Mouse (Mus musculus) limb, embryonic 12.5 days (tissue): ENCODE measurements around the gene Skp2. TPM values are rescaled to one million over a fixed set of nuclear protein-coding genes. Genes with fewer than 3 reads are reported as not detected.

Source experiments
- ATAC-seq: fragments of 200-750 bp; cut with Nextera tagmentation; 2 replicates; pipeline ENCODE4 v1.8.0; 2017; ENCODE audit warnings: low read depth, moderate TSS enrichment; ENCODE audit not compliant: insufficient number of reproducible peaks, insufficient read depth, low FRiP score, low TSS enrichment
- H3K27ac ChIP-seq: fragments of 300-500 bp; sonication (generic); 2 replicates; pipeline ENCODE4 v1.5.1; 2016; ENCODE audit warnings: mild to moderate bottlenecking, moderate library complexity
- H3K27me3 ChIP-seq: fragments of 300-500 bp; sonication (generic); 2 replicates; pipeline ENCODE4 v1.6.1; 2016; ENCODE audit warnings: mild to moderate bottlenecking, moderate library complexity
- H3K36me3 ChIP-seq: fragments of 300-500 bp; sonication (generic); 2 replicates; pipeline ENCODE4 v1.6.1; 2016; ENCODE audit warnings: mild to moderate bottlenecking, moderate library complexity
- H3K4me1 ChIP-seq: fragments of 300-500 bp; sonication (generic); replicated peaks from 2 replicates; pipeline ENCODE4 v1.6.1; 2016
- H3K4me2 ChIP-seq: fragments of 300-500 bp; sonication (generic); 2 replicates; pipeline ENCODE4 v1.6.1; 2016; ENCODE audit warnings: mild to moderate bottlenecking, moderate library complexity
- H3K4me3 ChIP-seq: fragments of 300-500 bp; sonication (generic); replicated peaks from 2 replicates; pipeline ENCODE4 v1.5.1; 2016; ENCODE audit warnings: mild to moderate bottlenecking
- H3K9ac ChIP-seq: fragments of 300-500 bp; sonication (generic); replicated peaks from 2 replicates; pipeline ENCODE4 v1.6.1; 2016; ENCODE audit warnings: mild to moderate bottlenecking, moderate library complexity
- H3K9me3 ChIP-seq: fragments of 300-500 bp; sonication (generic); 2 replicates; pipeline ENCODE4 v1.6.1; 2016; ENCODE audit warnings: mild to moderate bottlenecking, moderate library complexity
- whole genome bisulfite sequencing: fragments of 180-500 bp; shearing (Covaris S2); methylation state at CpG from one replicate; pipeline ENCODE4 v1.1.7; 2016; 5-methylcytosine and 5-hydroxymethylcytosine counted together
- polyA plus RNA-seq: library from polyadenylated mRNA; unstranded; fragments of >200 nt; fragmentation: Nextera tagmentation; extraction: Ambion mirVana; gene quantifications from 2 replicates; pipeline ENCODE4 v1.2.1, GENCODE M21; 2016

Skp2 gene
- polyA plus RNA-seq, 1 experiment from 2014 or later = 139 TPM

DNA sequence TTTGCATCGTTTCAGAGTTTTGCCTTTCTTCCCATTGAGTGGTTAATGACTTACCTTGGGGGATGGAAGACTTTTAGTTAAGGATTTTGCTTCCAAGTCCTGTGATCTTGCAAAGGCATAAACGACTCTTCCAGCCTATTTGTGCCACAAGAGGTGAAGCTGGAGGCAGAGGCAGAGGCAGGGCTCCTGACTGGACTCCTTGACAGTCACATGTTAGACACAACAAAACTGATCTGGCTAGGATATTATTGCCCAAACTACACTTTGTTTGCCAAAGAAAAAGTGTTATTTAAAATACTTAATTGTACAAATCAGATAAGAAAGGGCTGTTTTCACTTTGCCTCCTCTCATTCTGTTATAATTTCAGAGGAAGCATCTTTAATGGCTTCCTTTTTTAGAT lies 81.1 kb downstream of the Skp2 start:
- peaks cover 45% of the 10 kb centered on the region for H3K4me1 ChIP-seq
- no peak for ATAC-seq
- H3K27ac ChIP-seq = no peak overlapping the region
- no peaks in the 10 kb centered on the region for H3K27me3 ChIP-seq
- H3K4me2 ChIP-seq = peak overlapping the region; percentile 64; the same call in 1 of the 2 replicates
- H3K36me3 ChIP-seq = no peaks in the 10 kb centered on the region
- WGBS = 25% methylated on average over 2 of the region's 2 CpGs
- no peak overlapping the region for H3K9ac ChIP-seq
- H3K9me3 ChIP-seq = no peaks in the 10 kb centered on the region
- H3K4me3 ChIP-seq = no peak overlapping the region

DNA sequence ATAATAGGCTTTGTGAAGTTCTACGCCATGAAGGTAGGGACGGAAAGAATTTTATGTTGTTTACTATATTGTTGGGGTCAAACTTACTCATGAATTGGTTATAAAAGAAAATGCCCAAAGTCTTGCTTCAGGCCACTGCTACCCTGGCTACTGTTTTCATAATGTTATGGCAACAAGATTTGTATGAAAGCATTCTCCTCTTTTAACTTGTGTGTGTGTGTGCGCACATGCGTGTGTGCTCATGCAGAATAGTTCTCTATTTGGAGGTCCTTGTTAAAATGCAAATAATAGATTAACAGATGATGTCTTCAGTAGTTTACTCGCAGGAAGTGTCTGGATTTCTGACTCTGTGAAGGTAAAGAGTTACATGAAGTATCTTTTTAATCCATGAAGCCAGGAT lies 81.5 kb downstream of the Skp2 start:
- no peak for ATAC-seq
- no peak overlapping the region for H3K9ac ChIP-seq
- no peak overlapping the region for H3K27ac ChIP-seq
- 0 out of 2 replicates have a peak overlapping the region, but pooled peaks have one; percentile 12 for H3K4me3 ChIP-seq
- no peaks in the 10 kb centered on the region for H3K36me3 ChIP-seq
- peak overlapping the region; percentile 64 for H3K4me2 ChIP-seq
- WGBS = 80% methylated on average over 5 of the region's 5 CpGs
- peaks cover 40% of the 10 kb centered on the region for H3K4me1 ChIP-seq
- H3K27me3 ChIP-seq = no peaks in the 10 kb centered on the region
- H3K9me3 ChIP-seq = no peaks in the 10 kb centered on the region

DNA sequence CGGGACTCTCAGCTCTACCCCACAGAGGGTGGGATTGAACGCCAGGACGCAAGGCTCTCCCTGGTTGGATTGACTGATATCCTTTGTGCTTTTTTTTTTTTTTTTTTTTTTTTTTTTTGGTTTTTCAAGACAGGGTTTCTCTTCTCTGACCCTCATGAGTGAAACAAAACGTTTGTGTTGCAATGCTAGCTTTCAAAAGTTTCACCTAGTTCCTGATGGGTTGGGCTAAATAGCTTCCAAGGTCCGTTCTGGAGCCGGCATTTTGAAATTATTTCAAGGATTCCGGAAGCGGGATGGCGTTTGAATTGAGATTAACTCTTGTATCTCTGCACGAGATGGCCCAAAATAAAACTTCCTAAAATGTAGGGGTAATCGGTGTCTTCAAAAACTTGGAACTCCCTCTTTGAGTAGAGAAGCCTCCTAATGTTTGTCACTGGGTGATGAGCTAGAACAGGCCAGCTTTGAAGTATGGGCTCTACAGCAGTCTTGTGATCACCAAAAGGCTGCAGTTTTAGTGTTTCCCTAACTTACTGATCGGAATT lies 82.1 kb downstream of the Skp2 start:
- H3K36me3 ChIP-seq = no peaks in the 10 kb centered on the region
- no peak for ATAC-seq
- 47% methylated on average over 12 of the region's 12 CpGs for WGBS
- H3K9me3 ChIP-seq = no peaks in the 10 kb centered on the region
- H3K4me3 ChIP-seq = peak overlapping the region; percentile 89
- H3K9ac ChIP-seq = no peak overlapping the region
- no peak overlapping the region for H3K27ac ChIP-seq
- no peaks in the 10 kb centered on the region for H3K27me3 ChIP-seq
- peaks cover 40% of the 10 kb centered on the region for H3K4me1 ChIP-seq
- peak overlapping the region; percentile 64 for H3K4me2 ChIP-seq

DNA sequence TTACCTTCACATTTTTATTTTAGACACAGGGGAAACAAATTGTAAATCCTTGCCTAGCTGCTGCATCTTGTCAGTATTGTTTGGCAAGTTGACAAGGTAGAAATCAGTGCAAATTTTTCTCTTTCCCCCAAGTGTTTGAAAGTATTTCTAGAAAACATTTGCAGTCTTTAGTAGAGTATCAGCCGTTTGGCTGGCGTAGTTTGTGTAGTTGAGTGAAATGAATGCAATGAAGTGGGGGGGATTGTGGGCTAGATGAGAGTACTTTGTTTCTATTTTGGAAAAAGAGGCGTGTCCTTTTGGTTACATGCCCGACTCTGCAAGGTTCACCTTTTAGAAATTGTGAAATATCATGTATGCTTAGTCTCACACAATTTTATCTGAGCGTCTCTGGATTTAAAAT lies 82.6 kb downstream of the Skp2 start:
- Histone ChIP-seq H3K4me1 (peaks cover 40% of the 10 kb centered on the region), H3K27ac (peak overlapping the region; percentile 94; the same call in 1 of the 2 replicates), H3K36me3 (no peaks in the 10 kb centered on the region), H3K4me3 (peak overlapping the region; percentile 89), H3K4me2 (peak overlapping the region; percentile 64), H3K9ac (peak overlapping the region; percentile 94; the same call in 1 of the 2 replicates), H3K9me3 (no peaks in the 10 kb centered on the region), H3K27me3 (no peaks in the 10 kb centered on the region)
- 45% methylated on average over 5 of the region's 5 CpGs for WGBS
- no peak for ATAC-seq

DNA sequence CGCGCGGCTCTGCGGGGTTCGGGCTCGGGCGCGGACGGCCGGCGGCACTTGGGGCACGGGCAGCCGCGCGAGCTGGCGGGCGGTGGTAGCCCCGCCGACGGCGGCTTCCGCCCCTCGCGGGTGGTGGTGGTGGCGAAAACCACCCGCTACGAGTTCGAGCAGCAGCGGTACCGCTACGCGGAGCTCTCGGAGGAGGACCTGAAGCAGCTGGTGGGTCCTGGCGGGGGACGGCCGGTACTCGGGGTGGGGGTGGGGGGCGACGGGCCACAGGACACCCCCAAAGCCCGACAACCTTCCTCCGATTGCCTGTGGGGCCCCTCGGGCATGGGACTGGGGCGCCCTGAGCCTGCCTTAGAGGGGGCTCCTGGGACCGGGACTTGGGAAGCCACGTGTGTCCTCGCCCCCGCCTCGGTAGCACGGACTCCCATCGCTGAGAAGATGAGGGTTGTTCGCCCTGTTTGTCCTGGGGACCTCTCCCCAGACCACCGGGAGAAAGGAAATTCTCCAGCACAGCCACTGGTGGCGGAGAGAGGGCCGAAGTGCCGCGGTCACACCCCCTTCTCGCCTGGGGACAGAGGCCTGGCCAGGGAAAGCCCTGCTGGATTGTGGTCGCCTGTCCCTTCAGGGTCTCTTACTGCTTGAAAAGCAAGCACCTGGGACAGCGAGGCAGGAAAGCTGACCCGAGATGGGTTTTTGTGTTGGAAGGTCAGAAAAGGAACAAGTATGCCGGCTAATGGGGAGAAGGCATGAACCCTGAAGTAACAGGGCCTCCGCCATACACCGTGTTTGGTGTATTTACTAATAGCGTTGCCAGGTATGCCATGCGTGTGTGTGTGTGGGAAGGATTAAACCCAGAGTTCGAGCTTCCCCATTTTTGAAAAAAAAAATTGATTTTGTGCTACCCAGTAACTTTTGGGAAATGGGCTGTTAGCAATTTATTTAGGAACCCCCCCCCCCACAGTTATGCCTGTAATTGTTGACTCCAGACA lies 83.4 kb downstream of the Skp2 start:
- Histone ChIP-seq H3K4me3 (peak overlapping the region; percentile 89), H3K36me3 (no peaks in the 10 kb centered on the region), H3K9me3 (no peaks in the 10 kb centered on the region), H3K9ac (peak overlapping the region; percentile 94), H3K4me2 (peak overlapping the region; percentile 64), H3K27ac (peak overlapping the region; percentile 94), H3K4me1 (peaks cover 40% of the 10 kb centered on the region), H3K27me3 (no peaks in the 10 kb centered on the region)
- ATAC-seq = peak; percentile 22
- under 1% methylated on average over 62 of the region's 66 CpGs for WGBS

DNA sequence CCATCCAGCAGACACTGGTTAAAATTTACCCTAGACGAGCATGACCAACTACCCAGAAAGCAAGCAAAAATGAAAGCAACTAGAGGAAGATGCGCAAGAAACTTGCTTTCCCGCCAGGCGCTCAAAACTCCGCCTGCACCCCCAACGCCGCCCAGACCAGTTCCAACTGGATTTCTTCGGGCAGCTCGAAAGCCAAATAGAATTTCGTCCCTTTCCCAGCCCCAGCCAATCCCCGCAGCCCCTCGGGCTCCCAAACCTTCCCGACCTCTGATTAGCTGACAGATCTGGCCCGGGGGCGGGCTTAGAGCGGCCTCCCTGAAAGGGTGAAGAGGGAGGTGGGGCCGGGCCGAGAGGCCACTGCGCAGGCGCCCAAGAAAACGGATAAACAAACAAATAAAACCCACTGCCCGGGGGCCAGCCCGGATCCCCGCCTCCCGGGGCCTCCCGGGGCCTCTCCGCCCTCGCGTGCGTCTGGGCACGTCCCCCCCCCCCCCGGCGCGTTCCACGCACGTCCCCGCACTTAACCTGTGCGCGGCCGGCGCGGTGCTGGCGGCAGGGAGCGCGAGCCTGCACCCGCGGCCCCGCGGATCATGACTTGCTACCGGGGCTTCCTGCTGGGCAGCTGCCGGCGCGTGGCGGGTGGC lies 84.2 kb downstream of the Skp2 start, which contains the start of gene Nadk2:
Gene Nadk2 (plus strand): TSS at position 349 of the 644 bp plus-strand sequence.
- Histone ChIP-seq H3K4me1 (peaks cover 40% of the 10 kb centered on the region), H3K27me3 (no peaks in the 10 kb centered on the region), H3K4me3 (peak within 1 kb of the TSS; percentile 89), H3K9me3 (no peaks in the 10 kb centered on the region), H3K27ac (peak within 1 kb of the TSS; percentile 94), H3K4me2 (peak within 1 kb of the TSS; percentile 78), H3K36me3 (no peaks in the 10 kb centered on the region), H3K9ac (peak within 1 kb of the TSS; percentile 94)
- peak; percentile 99 for ATAC-seq
- WGBS = under 1% methylated on average over 44 of the region's 54 CpGs

DNA sequence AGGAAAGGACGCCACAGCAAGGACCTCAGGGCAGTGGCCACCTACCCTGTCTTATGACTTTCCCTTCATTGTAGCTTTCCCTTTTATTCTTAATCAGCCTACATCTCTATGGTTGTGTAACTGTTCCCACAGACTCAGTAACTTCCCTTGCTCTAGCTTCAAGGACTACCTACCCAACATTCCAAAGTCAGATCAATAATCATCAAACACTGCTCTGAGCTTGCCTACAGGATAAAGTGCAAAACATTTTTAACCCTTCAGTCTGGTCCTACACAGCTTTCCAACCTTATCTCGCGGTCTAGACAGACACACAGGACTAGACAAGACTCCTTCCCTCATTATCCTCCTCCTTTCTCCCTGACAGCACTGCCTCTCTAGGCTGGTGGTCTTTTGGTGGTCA lies 84.9 kb downstream of the Skp2 start:
- H3K27ac ChIP-seq = peak overlapping the region; percentile 94
- no peaks in the 10 kb centered on the region for H3K27me3 ChIP-seq
- H3K9me3 ChIP-seq = no peaks in the 10 kb centered on the region
- H3K36me3 ChIP-seq = no peaks in the 10 kb centered on the region
- H3K4me2 ChIP-seq = peak overlapping the region; percentile 78
- peak; percentile 27; the same call in 1 of the 2 replicates for ATAC-seq
- H3K4me1 ChIP-seq = peaks cover 36% of the 10 kb centered on the region
- peak overlapping the region; percentile 89 for H3K4me3 ChIP-seq
- under 1% methylated on average over 3 of the region's 3 CpGs for WGBS
- H3K9ac ChIP-seq = peak overlapping the region; percentile 82

DNA sequence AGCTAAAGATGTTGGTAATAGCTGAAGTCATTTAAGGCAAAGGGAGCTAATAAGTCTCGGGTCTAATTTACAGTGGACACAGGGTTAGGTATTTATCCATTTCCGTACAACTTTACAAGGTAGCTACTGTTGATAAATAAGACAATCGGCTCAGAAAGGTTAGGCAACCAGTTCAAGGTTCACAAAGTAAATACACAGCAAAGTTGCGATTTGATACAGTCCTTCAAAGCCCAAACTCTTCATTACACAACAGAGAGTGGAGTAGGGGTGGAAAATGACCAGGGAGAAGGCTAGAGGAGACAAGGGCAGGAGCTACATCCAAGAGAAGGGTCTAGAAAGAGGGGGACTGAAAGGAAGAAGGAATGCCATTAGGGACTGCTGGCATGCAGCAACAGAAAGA lies 86.3 kb downstream of the Skp2 start:
- no peak for ATAC-seq
- Histone ChIP-seq H3K4me1 (peaks cover 23% of the 10 kb centered on the region), H3K36me3 (no peaks in the 10 kb centered on the region), H3K4me2 (no peak overlapping the region), H3K4me3 (no peak overlapping the region), H3K9ac (no peak overlapping the region), H3K27me3 (no peaks in the 10 kb centered on the region), H3K27ac (no peak overlapping the region), H3K9me3 (no peaks in the 10 kb centered on the region)
- 79% methylated on average over 4 of the region's 4 CpGs for WGBS

Other genes with a start within 250 kb of the Skp2 start
- gene Ranbp3l, start 187.5 kb downstream of the Skp2 start, polyA plus RNA-seq = not detected in 2 replicates
- 33.8 and 34.7 TPM in 2 replicates for gene Nadk2, start 84.2 kb downstream of the Skp2 start, polyA plus RNA-seq
- gene Lmbrd2, start 14.9 kb downstream of the Skp2 start, polyA plus RNA-seq = 3.4 and 3.5 TPM in 2 replicates
- not detected in 2 replicates for gene Ugt3a1, start 121.5 kb upstream of the Skp2 start, polyA plus RNA-seq
- not detected in 2 replicates for gene Ugt3a2, start 180.1 kb upstream of the Skp2 start, polyA plus RNA-seq